In genomic region chr6:136855183-136855582, GRCm38 (mm10) we compare ENCODE assay signal across 19 mouse cellular contexts. TPM values are rescaled to one million over a fixed set of nuclear protein-coding genes. Genes with fewer than 3 reads are reported as not detected.
DNase-seq lines count a peak whose midpoint lies in the region; ATAC-seq lines count a peak whose summit lies in the region.
"Had no signal": no experiment of that assay in that cellular context is flagged by ENCODE, and none has a peak within 500 bp of the region (broad histone marks: within the 10 kb centered on the region; RNA-seq: fewer than 3 reads in every experiment).

No protein-coding gene starts in this region.

- H3K9ac ChIP-seq in intestine, embryonic 15.5 days, result no peak overlapping the region
- H3K9ac ChIP-seq in intestine, embryonic 16.5 days (ENCODE audit: low read depth, low read length), result no peak overlapping the region
- H3K9ac ChIP-seq: limb, embryonic 12.5 days had no signal

- DNase-seq in thymus, postnatal 4 days, result peak; percentile 20
- DNase-seq in thymus, postnatal 25 days, result no peak
- no peak for DNase-seq in ovary, postnatal 14 days (ENCODE audit: low spot score)
- DNase-seq in retina, embryonic 14.5 days (ENCODE audit: low spot score), result no peak
- DNase-seq: adrenal gland, adult 8-10 months; cerebellum, adult 8-10 months; embryo, embryonic 11 days; gastrocnemius, postnatal 10 days; kidney, adult 8-10 months; right cerebral cortex, adult 18-20 months; thymus, postnatal 14 days had no signal

- no peak overlapping the region for H3K27ac ChIP-seq in intestine, embryonic 15.5 days
- H3K27ac ChIP-seq in intestine, embryonic 16.5 days (ENCODE audit: low read length), result no peak overlapping the region

- WGBS in intestine, embryonic 15.5 days, result 67% methylated on average over 2 of the region's 2 CpGs
- 71% methylated on average over 2 of the region's 2 CpGs for WGBS in intestine, embryonic 16.5 days

- peaks cover 67% of the 10 kb centered on the region for H3K4me1 ChIP-seq in erythroblast, embryonic 14.5 days (ENCODE audit: control insufficient read depth)
- peaks cover 14% of the 10 kb centered on the region for H3K4me1 ChIP-seq in intestine, embryonic 15.5 days (replicated peaks)
- peaks cover 21% of the 10 kb centered on the region for H3K4me1 ChIP-seq in intestine, embryonic 16.5 days (ENCODE audit: control insufficient read depth, insufficient read depth, low read length)

- H3K27me3 ChIP-seq in erythroblast, embryonic 14.5 days (ENCODE audit: control insufficient read depth), result no peaks in the 10 kb centered on the region
- H3K27me3 ChIP-seq in intestine, embryonic 15.5 days (replicated peaks), result no peaks in the 10 kb centered on the region
- no peaks in the 10 kb centered on the region for H3K27me3 ChIP-seq in intestine, embryonic 16.5 days (replicated peaks; ENCODE audit: control insufficient read depth, insufficient read depth, low read length)
- H3K27me3 ChIP-seq: limb, embryonic 12.5 days had no signal

- H3K9me3 ChIP-seq in erythroblast, embryonic 14.5 days (ENCODE audit: control insufficient read depth, low read length), result no peaks in the 10 kb centered on the region
- H3K9me3 ChIP-seq in intestine, embryonic 15.5 days, result no peaks in the 10 kb centered on the region
- no peaks in the 10 kb centered on the region for H3K9me3 ChIP-seq in intestine, embryonic 16.5 days (ENCODE audit: control insufficient read depth, low read length)
- H3K9me3 ChIP-seq: limb, embryonic 12.5 days; megakaryocyte, embryonic 14.5 days had no signal

- peak overlapping the region; percentile 49; the same call in 1 of the 2 replicates for H3K4me2 ChIP-seq in intestine, embryonic 15.5 days (replicated peaks)
- H3K4me2 ChIP-seq in intestine, embryonic 16.5 days (ENCODE audit: low read depth, low read length), result no peak overlapping the region

- peak overlapping the region; percentile 70 for H3K4me3 ChIP-seq in erythroblast, embryonic 14.5 days (replicated peaks)
- no peak overlapping the region for H3K4me3 ChIP-seq in intestine, embryonic 15.5 days (replicated peaks)
- no peak overlapping the region for H3K4me3 ChIP-seq in intestine, embryonic 16.5 days (ENCODE audit: low read length)
- H3K4me3 ChIP-seq: limb, embryonic 12.5 days; megakaryocyte, embryonic 14.5 days had no signal

- ATAC-seq in erythroblast, adult 5-6 weeks (replicated peaks; ENCODE audit: low FRiP score, poor library complexity, severe bottlenecking), result no peak
- no peak for ATAC-seq in intestine, embryonic 15.5 days
- no peak for ATAC-seq in intestine, embryonic 16.5 days

- peaks cover 56% of the 10 kb centered on the region for H3K36me3 ChIP-seq in erythroblast, embryonic 14.5 days (ENCODE audit: control insufficient read depth)
- H3K36me3 ChIP-seq in intestine, embryonic 15.5 days, result no peaks in the 10 kb centered on the region
- H3K36me3 ChIP-seq in intestine, embryonic 16.5 days (ENCODE audit: control insufficient read depth, insufficient read depth, low read length), result no peaks in the 10 kb centered on the region
- H3K36me3 ChIP-seq: limb, embryonic 12.5 days had no signal

RNA-seq across cellular contexts. Expression of gene Art4, which starts 2.4 kb away (rescaled TPM):
- polyA plus RNA-seq in erythroblast, embryonic 14.5 days (2012), result 2.1 and 2.2 TPM in 2 replicates
- total RNA-seq in erythroblast, adult 5-6 weeks (2015; ENCODE audit: low replicate concordance), result 197 and 198 TPM in 2 replicates
- 348 and 388 TPM in 2 replicates for total RNA-seq in erythroblast, adult 5-6 weeks (2017; ENCODE audit: low replicate concordance)
- 4.2 and 4.8 TPM in 2 replicates for polyA plus RNA-seq in intestine, embryonic 15.5 days (2015; fragmentation: Nextera tagmentation; extraction: Ambion mirVana)
- 2.8 and 3.1 TPM in 2 replicates for polyA plus RNA-seq in intestine, embryonic 16.5 days (2015; fragmentation: Nextera tagmentation; extraction: Ambion mirVana)
- polyA plus RNA-seq: neural tube, embryonic 14.5 days had no signal

RNA-seq across cellular contexts. Expression of gene Smco3, which starts 19.9 kb away (rescaled TPM):
- polyA plus RNA-seq in erythroblast, embryonic 14.5 days (2012), result not detected in 2 replicates
- 1.9 TPM in 1 of 2 replicates, not detected in the other for total RNA-seq in erythroblast, adult 5-6 weeks (2015; ENCODE audit: low replicate concordance)
- 2.1 TPM in 1 of 2 replicates, not detected in the other for total RNA-seq in erythroblast, adult 5-6 weeks (2017; ENCODE audit: low replicate concordance)
- 2.3 and 3.4 TPM in 2 replicates for polyA plus RNA-seq in intestine, embryonic 15.5 days (2015; fragmentation: Nextera tagmentation; extraction: Ambion mirVana)
- 2.4 and 2.6 TPM in 2 replicates for polyA plus RNA-seq in intestine, embryonic 16.5 days (2015; fragmentation: Nextera tagmentation; extraction: Ambion mirVana)
- polyA plus RNA-seq: hindbrain, embryonic 11.5 days; limb, embryonic 12.5 days had no signal

RNA-seq across cellular contexts. Expression of gene Mgp, which starts 20.4 kb away (rescaled TPM):
- polyA plus RNA-seq in erythroblast, embryonic 14.5 days (2012), result not detected in 2 replicates
- 1.9 TPM in 1 of 2 replicates, not detected in the other for total RNA-seq in erythroblast, adult 5-6 weeks (2015; ENCODE audit: low replicate concordance)
- 1.9 TPM in 1 of 2 replicates, not detected in the other for total RNA-seq in erythroblast, adult 5-6 weeks (2017; ENCODE audit: low replicate concordance)
- 121 and 122 TPM in 2 replicates for polyA plus RNA-seq in intestine, embryonic 15.5 days (2015; fragmentation: Nextera tagmentation; extraction: Ambion mirVana)
- 93.4 and 97.1 TPM in 2 replicates for polyA plus RNA-seq in intestine, embryonic 16.5 days (2015; fragmentation: Nextera tagmentation; extraction: Ambion mirVana)

RNA-seq across cellular contexts. Expression of gene Wbp11, which starts 27.1 kb away (rescaled TPM):
- polyA plus RNA-seq in erythroblast, embryonic 14.5 days (2012), result 28.6 and 29.6 TPM in 2 replicates
- 34.2 and 38.2 TPM in 2 replicates for total RNA-seq in erythroblast, adult 5-6 weeks (2015; ENCODE audit: low replicate concordance)
- total RNA-seq in erythroblast, adult 5-6 weeks (2017; ENCODE audit: low replicate concordance), result 25.8 and 55.0 TPM in 2 replicates
- polyA plus RNA-seq in intestine, embryonic 15.5 days (2015; fragmentation: Nextera tagmentation; extraction: Ambion mirVana), result 85.1 and 92.7 TPM in 2 replicates
- polyA plus RNA-seq in intestine, embryonic 16.5 days (2015; fragmentation: Nextera tagmentation; extraction: Ambion mirVana), result 82.1 and 82.3 TPM in 2 replicates

RNA-seq across cellular contexts. Expression of gene BC049715, which starts 27.8 kb away (rescaled TPM):
- polyA plus RNA-seq in erythroblast, embryonic 14.5 days (2012), result 0.59 and 1.4 TPM in 2 replicates
- 0.38 TPM in 1 of 2 replicates, not detected in the other for total RNA-seq in erythroblast, adult 5-6 weeks (2015; ENCODE audit: low replicate concordance)
- total RNA-seq in erythroblast, adult 5-6 weeks (2017; ENCODE audit: low replicate concordance), result 0.34 and 5.3 TPM in 2 replicates
- polyA plus RNA-seq in intestine, embryonic 15.5 days (2015; fragmentation: Nextera tagmentation; extraction: Ambion mirVana), result 0.82 and 1.3 TPM in 2 replicates
- 0.65 and 0.93 TPM in 2 replicates for polyA plus RNA-seq in intestine, embryonic 16.5 days (2015; fragmentation: Nextera tagmentation; extraction: Ambion mirVana)

Comparison
In these comparisons a context has a peak if more than half of its experiments do, and no peak if none do; other contexts are left out.
1. RNA of gene Mgp, which starts 20.4 kb away (polyA plus RNA-seq): 121 to 122 TPM in intestine, embryonic 15.5 days and 93.4 to 97.1 TPM in intestine, embryonic 16.5 days; not detected in erythroblast, embryonic 14.5 days; every median in the first group is over 10 times any median in the second.